Mouse (Mus musculus) cortical plate, adult 2 months (tissue): ENCODE measurements at regions not wholly inside any gene's neighbourhood (a gene's known extent, or its start where the extent isn't known, plus 50 kb on each side); places are given as distances from the start of the nearest gene placed in this dataset.

Experiments used
- CTCF ChIP-seq: fragments of 200-500 bp; IDR thresholded peaks from 2 replicates; pipeline ENCODE4 v1.5.1; 2011; ENCODE audit warnings: mild to moderate bottlenecking, control low read depth, low read length; ENCODE audit not compliant: insufficient read depth; ENCODE audit errors: extremely low read depth
- POLR2A ChIP-seq: fragments of 200-500 bp; IDR thresholded peaks from 2 replicates; pipeline ENCODE4 v1.6.1; 2011; ENCODE audit warnings: mild to moderate bottlenecking, low read length, control low read depth; ENCODE audit not compliant: insufficient read depth; ENCODE audit errors: extremely low read depth

DNA sequence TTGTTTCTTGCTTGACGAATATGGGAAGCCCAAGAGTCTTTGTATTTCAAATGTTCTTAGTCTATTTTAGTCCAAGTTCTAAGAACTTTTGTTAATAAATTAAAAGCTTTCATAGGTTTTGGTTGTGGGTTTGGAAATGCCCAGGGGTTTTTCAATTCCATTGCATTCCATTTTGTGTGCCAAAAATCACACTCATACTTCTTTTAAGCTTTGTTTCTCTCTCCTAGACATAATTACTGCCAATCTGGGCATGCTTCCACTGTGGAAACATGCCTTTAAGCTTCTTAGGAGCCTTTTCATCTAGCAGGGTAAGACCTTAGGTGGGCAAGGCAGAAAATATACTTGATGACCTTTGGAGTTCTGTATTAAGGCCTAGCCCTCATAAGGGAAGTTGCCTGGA lies 70.4 kb upstream of the C1qtnf3 start:
- TF ChIP-seq POLR2A (no peak), CTCF (no peak)
